Mouse (Mus musculus) lung, embryonic 16.5 days (tissue): Measurements from ENCODE around the gene Syn3. TPM values are rescaled to one million over a fixed set of nuclear protein-coding genes. Genes with fewer than 3 reads are reported as not detected.

Source experiments
- ATAC-seq: fragments of 200-750 bp; cut with Nextera tagmentation; 2 replicates; pipeline ENCODE4 v1.8.0; 2017; ENCODE audit warnings: low read depth, mild to moderate bottlenecking, moderate library complexity
- H3K27ac ChIP-seq: fragments of 300-500 bp; sonication (generic); 2 replicates; pipeline ENCODE4 v1.5.1; 2014; ENCODE audit warnings: mild to moderate bottlenecking, control low read depth, low read length
- H3K27me3 ChIP-seq: fragments of 300-500 bp; sonication (generic); 2 replicates; pipeline ENCODE4 v1.6.1; 2014; ENCODE audit warnings: low read depth, low read length, mixed read lengths; ENCODE audit not compliant: control insufficient read depth, insufficient read depth
- H3K36me3 ChIP-seq: fragments of 300-500 bp; sonication (generic); 2 replicates; pipeline ENCODE4 v1.6.1; 2014; ENCODE audit warnings: low read length; ENCODE audit not compliant: control insufficient read depth, insufficient read depth
- H3K4me1 ChIP-seq: fragments of 300-500 bp; sonication (generic); replicated peaks from 2 replicates; pipeline ENCODE4 v1.6.1; 2014; ENCODE audit warnings: low read length, mixed read lengths; ENCODE audit not compliant: control insufficient read depth, insufficient read depth
- H3K4me2 ChIP-seq: fragments of 300-500 bp; sonication (generic); 2 replicates; pipeline ENCODE4 v1.6.1; 2014; ENCODE audit warnings: low read depth, low read length, control low read depth
- H3K4me3 ChIP-seq: fragments of 300-500 bp; sonication (generic); 2 replicates; pipeline ENCODE4 v1.5.1; 2014; ENCODE audit warnings: mild to moderate bottlenecking, low read length, control low read depth
- H3K9ac ChIP-seq: fragments of 300-500 bp; sonication (generic); 2 replicates; pipeline ENCODE4 v1.6.1; 2014; ENCODE audit warnings: low read length, control low read depth
- H3K9me3 ChIP-seq: fragments of 300-500 bp; sonication (generic); 2 replicates; pipeline ENCODE4 v1.6.1; 2016; ENCODE audit warnings: low read length; ENCODE audit not compliant: control insufficient read depth
- WGBS: fragments of 180-500 bp; shearing (Covaris S2); extraction: QIAGEN DNeasy Blood & Tissue Kit; methylation state at CpG from one replicate; pipeline ENCODE4 v1.1.7; 2014; 5-methylcytosine and 5-hydroxymethylcytosine counted together
- polyA plus RNA-seq: library from polyadenylated mRNA; unstranded; fragments of >200 nt; fragmentation: Nextera tagmentation; extraction: Ambion mirVana; gene quantifications from 2 replicates; pipeline ENCODE4 v1.2.1, GENCODE M21; 2015

The Syn3 gene
- polyA plus RNA-seq, 1 experiment from 2014 or later, result 2.8 TPM

GRCm38 (mm10) chr10:86196414-86197025 lies 302.2 kb downstream of the Syn3 start:
- H3K9ac ChIP-seq, result no peak overlapping the region
- ATAC-seq, result no peak
- WGBS, result 73% methylated on average over 3 of the region's 3 CpGs
- H3K4me3 ChIP-seq, result no peak overlapping the region
- no peak overlapping the region for H3K27ac ChIP-seq
- H3K36me3 ChIP-seq, result no peaks in the 10 kb centered on the region
- H3K4me1 ChIP-seq, result no peaks in the 10 kb centered on the region
- H3K9me3 ChIP-seq, result no peaks in the 10 kb centered on the region
- no peaks in the 10 kb centered on the region for H3K27me3 ChIP-seq
- H3K4me2 ChIP-seq, result no peak overlapping the region

- H3K36me3 ChIP-seq, result no peaks in the 10 kb centered on the region
- no peak overlapping the region for H3K9ac ChIP-seq
- H3K27me3 ChIP-seq, result no peaks in the 10 kb centered on the region
- peak; percentile 49; the same call in 1 of the 2 replicates for ATAC-seq
- H3K27ac ChIP-seq, result no peak overlapping the region
- no peak overlapping the region for H3K4me3 ChIP-seq
- H3K4me1 ChIP-seq, result no peaks in the 10 kb centered on the region
- 56% methylated on average over 4 of the region's 4 CpGs for WGBS
- no peaks in the 10 kb centered on the region for H3K9me3 ChIP-seq
- no peak overlapping the region for H3K4me2 ChIP-seq
Observed at GRCm38 (mm10) chr10:86194722-86195121, 304.0 kb downstream of the Syn3 start.

- Histone ChIP-seq H3K27me3 (no peaks in the 10 kb centered on the region), H3K27ac (no peak overlapping the region), H3K9ac (no peak overlapping the region), H3K4me2 (no peak overlapping the region), H3K4me1 (no peaks in the 10 kb centered on the region), H3K4me3 (no peak overlapping the region), H3K9me3 (no peaks in the 10 kb centered on the region), H3K36me3 (no peaks in the 10 kb centered on the region)
- no peak for ATAC-seq
- 38% methylated on average over 4 of the region's 4 CpGs for WGBS
Observed at GRCm38 (mm10) chr10:86193863-86194434, 304.7 kb downstream of the Syn3 start.

- Histone ChIP-seq H3K27me3 (no peaks in the 10 kb centered on the region), H3K36me3 (no peaks in the 10 kb centered on the region), H3K4me2 (no peak overlapping the region), H3K4me1 (no peaks in the 10 kb centered on the region), H3K27ac (no peak overlapping the region), H3K9me3 (no peaks in the 10 kb centered on the region), H3K4me3 (no peak overlapping the region), H3K9ac (no peak overlapping the region)
- no peak for ATAC-seq
- 60% methylated on average over 4 of the region's 4 CpGs for WGBS
Observed at GRCm38 (mm10) chr10:86188614-86189013, 310.1 kb downstream of the Syn3 start.

GRCm38 (mm10) chr10:86187881-86188280 lies 310.8 kb downstream of the Syn3 start:
- no peaks in the 10 kb centered on the region for H3K27me3 ChIP-seq
- 82% methylated on average over 5 of the region's 5 CpGs for WGBS
- no peaks in the 10 kb centered on the region for H3K36me3 ChIP-seq
- no peak overlapping the region for H3K4me2 ChIP-seq
- H3K9ac ChIP-seq, result no peak overlapping the region
- no peaks in the 10 kb centered on the region for H3K4me1 ChIP-seq
- no peaks in the 10 kb centered on the region for H3K9me3 ChIP-seq
- no peak for ATAC-seq
- no peak overlapping the region for H3K4me3 ChIP-seq
- H3K27ac ChIP-seq, result no peak overlapping the region

GRCm38 (mm10) chr10:86183148-86183885 lies 315.4 kb downstream of the Syn3 start:
- ATAC-seq, result no peak
- H3K27me3 ChIP-seq, result no peaks in the 10 kb centered on the region
- no peaks in the 10 kb centered on the region for H3K4me1 ChIP-seq
- no peaks in the 10 kb centered on the region for H3K9me3 ChIP-seq
- no peak overlapping the region for H3K9ac ChIP-seq
- H3K4me3 ChIP-seq, result no peak overlapping the region
- H3K36me3 ChIP-seq, result no peaks in the 10 kb centered on the region
- H3K4me2 ChIP-seq, result no peak overlapping the region
- WGBS, result 60% methylated on average over 8 of the region's 8 CpGs
- no peak overlapping the region for H3K27ac ChIP-seq

- 44% methylated on average over 3 of the region's 3 CpGs for WGBS
- no peak overlapping the region for H3K4me3 ChIP-seq
- no peak overlapping the region for H3K4me2 ChIP-seq
- no peaks in the 10 kb centered on the region for H3K36me3 ChIP-seq
- peak; percentile 56 for ATAC-seq
- no peaks in the 10 kb centered on the region for H3K27me3 ChIP-seq
- H3K27ac ChIP-seq, result no peak overlapping the region
- no peaks in the 10 kb centered on the region for H3K4me1 ChIP-seq
- H3K9ac ChIP-seq, result no peak overlapping the region
- H3K9me3 ChIP-seq, result no peaks in the 10 kb centered on the region
Observed at GRCm38 (mm10) chr10:86182183-86182805, 316.4 kb downstream of the Syn3 start.

- WGBS, result 89% methylated on average over 2 of the region's 2 CpGs
- Histone ChIP-seq H3K4me3 (no peak overlapping the region), H3K4me1 (no peaks in the 10 kb centered on the region), H3K4me2 (no peak overlapping the region), H3K27ac (no peak overlapping the region), H3K27me3 (no peaks in the 10 kb centered on the region), H3K9me3 (no peaks in the 10 kb centered on the region), H3K9ac (no peak overlapping the region), H3K36me3 (no peaks in the 10 kb centered on the region)
- ATAC-seq, result no peak
Observed at GRCm38 (mm10) chr10:86176411-86176810, 322.3 kb downstream of the Syn3 start.

- no peak for ATAC-seq
- Histone ChIP-seq H3K36me3 (no peaks in the 10 kb centered on the region), H3K4me3 (no peak overlapping the region), H3K4me1 (no peaks in the 10 kb centered on the region), H3K27ac (no peak overlapping the region), H3K27me3 (no peaks in the 10 kb centered on the region), H3K4me2 (no peak overlapping the region), H3K9ac (no peak overlapping the region), H3K9me3 (no peaks in the 10 kb centered on the region)
- 62% methylated on average over 6 of the region's 6 CpGs for WGBS
Observed at GRCm38 (mm10) chr10:86174017-86174416, 324.7 kb downstream of the Syn3 start.
